Mouse (Mus musculus): ENCODE results near the gene Gm29094. TPM values are rescaled to one million over a fixed set of nuclear protein-coding genes. Genes with fewer than 3 reads are reported as not detected.
"Not testable (repeated sequence)": the region's sequence is repeated elsewhere in the genome, so short reads cannot be mapped to it uniquely, and the experiment has no call there.

Gene Gm29094
- polyA plus RNA-seq, 1 experiment from 2014 or later: not detected

- not testable (repeated sequence) for ATAC-seq (ENCODE audit: low FRiP score); H3K9ac ChIP-seq
- 84% methylated on average over 4 of the region's 4 CpGs for WGBS
Measured at GRCm38 (mm10) chr9:89218174-89218573, 19.0 kb downstream of the Gm29094 start.

GRCm38 (mm10) chr9:89219668-89220067 lies 20.5 kb downstream of the Gm29094 start:
- H3K36me3 ChIP-seq; H3K27me3 ChIP-seq; H3K4me3 ChIP-seq; H3K9ac ChIP-seq; H3K9me3 ChIP-seq; H3K27ac ChIP-seq; ATAC-seq (ENCODE audit: low FRiP score); H3K4me1 ChIP-seq (replicated peaks); H3K4me2 ChIP-seq: not testable (repeated sequence)
- 94% methylated on average over 3 of the region's 4 CpGs for WGBS

More at GRCm38 (mm10) chr9:89218174-89218573, 19.0 kb downstream of the Gm29094 start:
- not testable (repeated sequence) for H3K4me3 ChIP-seq; H3K27me3 ChIP-seq; H3K4me1 ChIP-seq (replicated peaks); H3K9me3 ChIP-seq; H3K4me2 ChIP-seq; H3K27ac ChIP-seq; H3K36me3 ChIP-seq

DNA sequence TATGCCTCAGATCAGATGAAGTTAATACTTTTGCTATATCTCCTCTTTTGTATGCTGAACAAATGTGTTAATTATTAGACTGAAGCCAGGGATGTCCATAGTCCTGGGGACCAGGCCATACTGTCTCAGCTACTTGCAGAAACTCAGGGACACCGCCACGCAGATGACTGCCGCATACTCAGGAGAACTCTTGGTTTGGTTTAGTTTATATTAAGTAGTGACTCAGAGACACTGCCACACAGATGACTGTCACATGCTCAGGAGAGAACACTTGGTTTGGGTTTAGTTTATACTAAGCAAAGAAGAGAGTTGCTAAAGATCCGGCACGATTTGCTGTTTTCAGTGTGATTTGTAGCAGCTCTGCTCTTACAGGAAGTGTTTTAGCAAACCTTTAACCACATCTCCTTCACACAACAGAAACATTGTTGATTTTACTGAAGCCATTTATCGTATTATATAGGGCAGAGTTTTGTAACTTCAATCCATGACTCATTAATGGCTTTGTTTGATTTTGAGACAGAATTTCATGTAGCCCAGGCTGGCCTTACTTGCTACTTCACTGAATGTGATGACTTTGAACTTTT lies 21.6 kb downstream of the Gm29094 start:
- H3K9ac ChIP-seq; H3K4me3 ChIP-seq; H3K36me3 ChIP-seq; H3K27ac ChIP-seq; H3K4me1 ChIP-seq (replicated peaks); ATAC-seq (ENCODE audit: low FRiP score); H3K4me2 ChIP-seq; H3K27me3 ChIP-seq; H3K9me3 ChIP-seq: not testable (repeated sequence)
- 95% methylated on average over 6 of the region's 6 CpGs for WGBS

DNA sequence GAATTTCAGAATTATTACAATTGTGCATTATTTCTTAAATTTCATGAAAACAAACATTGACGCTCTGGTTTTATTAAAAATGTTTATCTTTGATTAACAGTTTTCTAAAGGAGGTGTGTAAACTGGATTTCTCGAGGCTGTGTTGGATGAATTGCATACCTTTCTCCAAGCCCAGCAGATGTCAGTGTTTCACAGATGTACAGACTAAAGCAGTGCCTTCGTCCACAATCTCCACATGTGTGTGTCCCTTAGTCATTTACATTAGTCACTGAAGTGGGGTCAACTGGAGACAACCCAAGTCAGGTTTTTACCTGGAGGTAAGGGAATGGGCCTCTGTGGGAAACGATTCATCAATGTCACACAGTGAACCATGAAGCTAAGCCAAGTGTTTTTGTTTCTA lies 26.9 kb downstream of the Gm29094 start:
- Histone ChIP-seq H3K9me3 (no peaks in the 10 kb centered on the region), H3K27me3 (no peaks in the 10 kb centered on the region), H3K4me3 (no peak overlapping the region), H3K4me1 (replicated peaks) (no peaks in the 10 kb centered on the region), H3K9ac (no peak overlapping the region), H3K36me3 (no peaks in the 10 kb centered on the region), H3K27ac (no peak overlapping the region), H3K4me2 (no peak overlapping the region)
- 62% methylated on average over 4 of the region's 4 CpGs for WGBS
- peak; percentile 61; the same call in 1 of the 2 replicates for ATAC-seq (ENCODE audit: low FRiP score)

DNA sequence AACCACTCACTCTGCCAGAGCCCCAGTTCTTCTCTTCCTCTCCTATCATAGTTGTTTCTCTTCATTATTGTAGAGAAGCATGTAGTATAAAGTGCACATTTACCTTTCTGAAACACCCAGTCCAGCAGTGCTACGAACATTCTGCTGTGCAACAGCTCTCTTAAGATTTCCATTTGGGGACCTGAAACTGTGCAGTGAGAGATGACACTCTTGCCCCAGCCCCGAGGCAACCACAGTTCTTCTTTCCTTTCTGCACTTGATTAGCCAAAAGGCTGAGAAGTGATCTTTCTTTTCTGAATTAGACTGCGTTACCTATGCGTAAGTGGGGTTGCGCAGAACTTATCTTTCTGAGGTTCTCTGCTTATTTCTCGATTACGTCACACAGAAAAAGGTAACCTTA lies 28.9 kb downstream of the Gm29094 start:
- Histone ChIP-seq H3K4me1 (replicated peaks) (no peaks in the 10 kb centered on the region), H3K27ac (no peak overlapping the region), H3K9me3 (no peaks in the 10 kb centered on the region), H3K27me3 (no peaks in the 10 kb centered on the region), H3K4me2 (no peak overlapping the region), H3K4me3 (no peak overlapping the region), H3K36me3 (no peaks in the 10 kb centered on the region), H3K9ac (no peak overlapping the region)
- 92% methylated on average over 7 of the region's 7 CpGs for WGBS
- no peak for ATAC-seq (ENCODE audit: low FRiP score)

DNA sequence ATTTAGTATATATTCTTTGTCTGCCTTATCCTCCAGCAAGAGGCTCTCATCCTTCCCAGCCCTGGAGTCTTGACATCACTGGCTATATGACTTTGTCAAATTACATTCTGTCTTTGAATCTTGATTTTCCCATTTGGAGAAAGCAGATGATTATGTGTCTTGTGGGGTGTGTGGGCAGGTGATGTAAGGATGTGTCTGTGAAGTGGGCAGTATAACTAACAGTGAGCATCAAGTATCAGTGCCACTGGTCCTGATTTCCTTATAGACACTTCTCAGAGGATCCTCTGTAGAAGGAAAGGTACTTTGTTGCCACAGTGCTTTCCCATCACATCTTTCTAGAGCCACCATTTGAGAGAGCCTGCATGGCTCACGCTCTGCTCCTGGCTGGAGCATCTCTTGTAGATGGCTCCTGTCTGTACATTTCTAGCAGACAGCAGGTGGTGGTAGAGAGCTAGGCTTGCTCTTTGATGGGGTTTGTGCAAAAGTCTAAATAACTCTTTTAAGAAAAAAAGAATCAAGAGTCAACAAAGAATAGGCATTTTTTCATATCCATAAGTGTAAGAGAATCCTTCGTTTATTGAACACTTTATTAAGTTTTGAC lies 31.8 kb downstream of the Gm29094 start:
- not testable (repeated sequence) for H3K4me3 ChIP-seq; H3K9ac ChIP-seq; H3K27ac ChIP-seq; H3K4me2 ChIP-seq; H3K4me1 ChIP-seq (replicated peaks); H3K36me3 ChIP-seq; H3K9me3 ChIP-seq; H3K27me3 ChIP-seq
- WGBS: 64% methylated on average over 2 of the region's 2 CpGs
- peak; percentile 76; the same call in 1 of the 2 replicates for ATAC-seq (ENCODE audit: low FRiP score)

DNA sequence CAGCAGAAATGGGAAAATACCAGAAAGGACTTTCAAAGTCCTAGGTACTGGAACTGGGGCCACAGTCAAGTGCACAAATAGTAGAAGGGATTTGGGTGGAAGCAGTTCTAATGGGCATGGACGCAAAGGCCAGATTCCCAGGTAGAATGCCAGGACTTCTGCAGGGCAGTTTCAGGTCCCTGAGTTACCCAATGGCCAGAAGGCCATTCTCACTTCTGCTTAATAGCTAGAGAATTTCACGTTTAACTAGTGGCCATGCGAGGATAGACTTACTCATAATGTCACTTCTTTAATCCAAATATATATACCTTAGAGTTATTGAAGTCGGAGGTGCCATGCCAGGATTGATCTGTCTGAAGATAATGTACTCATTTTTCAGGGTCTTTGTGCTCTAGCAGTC lies 38.0 kb downstream of the Gm29094 start:
- not testable (repeated sequence) for H3K9me3 ChIP-seq; H3K4me1 ChIP-seq (replicated peaks); H3K36me3 ChIP-seq; H3K27me3 ChIP-seq; H3K9ac ChIP-seq; H3K4me2 ChIP-seq; ATAC-seq (ENCODE audit: low FRiP score); H3K27ac ChIP-seq; H3K4me3 ChIP-seq
- 83% methylated on average over 4 of the region's 4 CpGs for WGBS

- H3K4me3 ChIP-seq; H3K4me2 ChIP-seq; H3K27ac ChIP-seq; H3K9me3 ChIP-seq; H3K4me1 ChIP-seq (replicated peaks); ATAC-seq (ENCODE audit: low FRiP score); H3K36me3 ChIP-seq; H3K27me3 ChIP-seq; H3K9ac ChIP-seq: not testable (repeated sequence)
- 86% methylated on average over 5 of the region's 5 CpGs for WGBS
Measured at GRCm38 (mm10) chr9:89238976-89239505, 39.9 kb downstream of the Gm29094 start.

GRCm38 (mm10) chr9:89240516-89241019 lies 41.4 kb downstream of the Gm29094 start:
- not testable (repeated sequence) for H3K4me3 ChIP-seq; H3K4me1 ChIP-seq (replicated peaks); H3K36me3 ChIP-seq; H3K9ac ChIP-seq; H3K9me3 ChIP-seq; H3K27me3 ChIP-seq; H3K27ac ChIP-seq; H3K4me2 ChIP-seq; ATAC-seq (ENCODE audit: low FRiP score)
- 87% methylated on average over 3 of the region's 3 CpGs for WGBS

DNA sequence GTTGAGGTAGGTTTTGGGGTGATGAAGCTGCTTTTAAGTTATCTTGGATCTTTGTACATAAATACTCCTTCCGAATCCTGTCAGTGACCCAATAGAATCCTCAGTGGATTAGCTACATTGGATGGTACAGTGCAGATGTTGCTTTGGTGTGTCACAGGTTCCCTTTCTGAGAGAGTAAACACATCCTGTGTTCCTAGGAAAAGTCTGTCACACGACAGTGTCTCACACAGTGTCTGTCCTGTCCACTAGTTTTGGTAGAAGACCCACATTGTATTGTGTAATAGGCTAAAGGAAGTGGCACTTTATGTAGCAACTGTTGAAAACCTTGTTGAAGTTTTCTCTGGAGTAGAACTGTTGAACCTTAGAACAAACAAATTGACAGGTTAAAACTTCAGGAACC lies 54.2 kb downstream of the Gm29094 start:
- Histone ChIP-seq H3K9me3 (no peaks in the 10 kb centered on the region), H3K4me3 (no peak overlapping the region), H3K27me3 (no peaks in the 10 kb centered on the region), H3K4me2 (no peak overlapping the region), H3K36me3 (no peaks in the 10 kb centered on the region), H3K27ac (no peak overlapping the region), H3K9ac (no peak overlapping the region), H3K4me1 (replicated peaks) (no peaks in the 10 kb centered on the region)
- 92% methylated on average over 2 of the region's 2 CpGs for WGBS
- ATAC-seq (ENCODE audit: low FRiP score): no peak

DNA sequence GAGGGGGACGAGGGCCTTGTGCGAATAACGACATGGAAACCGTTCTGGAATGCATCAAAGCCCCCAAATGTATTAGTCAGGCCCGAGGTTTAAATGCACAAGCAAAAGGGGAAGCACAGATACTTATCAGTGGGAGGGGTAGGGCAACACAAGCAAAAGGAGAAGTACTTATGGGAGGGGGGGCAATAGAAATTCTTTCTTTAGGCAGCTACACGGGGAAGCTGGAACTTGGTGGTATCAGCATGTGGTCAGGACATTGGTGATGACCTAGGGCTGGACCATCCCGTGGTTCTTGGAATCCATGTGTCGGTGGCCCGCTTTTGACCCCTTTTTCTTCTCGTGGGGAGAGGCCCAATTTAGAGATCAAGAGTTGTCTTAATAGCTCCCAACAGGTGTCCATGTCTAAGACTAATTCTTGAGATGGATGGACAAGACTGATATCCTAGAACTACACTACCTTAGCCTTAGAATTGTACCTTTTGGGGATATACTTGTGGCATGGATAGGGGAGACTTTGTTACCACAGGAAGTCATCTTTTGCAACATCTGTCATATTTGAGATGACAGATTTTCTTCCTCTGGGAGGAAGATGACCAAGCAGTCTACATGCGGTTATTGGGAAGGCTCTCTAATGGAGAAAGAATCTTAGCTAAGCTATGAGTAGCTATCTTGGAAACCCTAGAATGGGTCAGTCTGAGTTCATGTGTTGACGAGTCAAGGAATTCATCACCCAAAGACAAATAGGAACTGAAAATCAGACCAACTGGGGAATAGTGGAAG lies 57.6 kb downstream of the Gm29094 start:
- Histone ChIP-seq H3K9me3 (no peaks in the 10 kb centered on the region), H3K4me3 (no peak overlapping the region), H3K27me3 (no peaks in the 10 kb centered on the region), H3K9ac (no peak overlapping the region), H3K4me1 (replicated peaks) (no peaks in the 10 kb centered on the region), H3K4me2 (no peak overlapping the region), H3K27ac (no peak overlapping the region), H3K36me3 (no peaks in the 10 kb centered on the region)
- ATAC-seq (ENCODE audit: low FRiP score): no peak
- WGBS: 89% methylated on average over 12 of the region's 12 CpGs

DNA sequence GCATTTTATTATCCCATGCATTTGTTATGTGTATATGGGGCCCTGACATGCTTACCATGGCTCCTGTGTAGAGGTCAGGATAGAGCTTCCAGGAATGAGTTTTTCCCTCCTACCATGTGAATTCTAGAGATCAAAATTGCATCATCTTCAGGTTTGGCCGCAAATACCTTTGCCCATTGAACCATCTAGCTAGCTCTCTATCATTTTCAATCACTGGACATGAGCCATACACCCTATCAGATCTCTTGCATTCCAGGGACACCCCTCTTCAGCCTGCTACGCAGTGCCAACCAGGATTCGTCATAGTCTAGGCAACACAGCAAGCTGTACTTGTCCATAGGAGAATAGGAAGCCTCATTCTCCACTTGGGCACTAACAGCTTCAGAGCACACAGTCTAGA lies 64.8 kb downstream of the Gm29094 start:
- no peaks in the 10 kb centered on the region for H3K9me3 ChIP-seq
- no peaks in the 10 kb centered on the region for H3K27me3 ChIP-seq
- H3K36me3 ChIP-seq: no peaks in the 10 kb centered on the region
- no peak for ATAC-seq (ENCODE audit: low FRiP score)
- WGBS: 97% methylated on average over 3 of the region's 3 CpGs
- no peak overlapping the region for H3K4me2 ChIP-seq
- H3K4me1 ChIP-seq (replicated peaks): no peaks in the 10 kb centered on the region
- no peak overlapping the region for H3K4me3 ChIP-seq
- no peak overlapping the region for H3K9ac ChIP-seq
- H3K27ac ChIP-seq: no peak overlapping the region
